Mouse (Mus musculus) limb, embryonic 12.5 days (tissue): ENCODE data around the gene Rnf183. TPM values are rescaled to one million over a fixed set of nuclear protein-coding genes. Genes with fewer than 3 reads are reported as not detected.

Experiments
- ATAC-seq: fragments of 200-750 bp; cut with Nextera tagmentation; 2 replicates; pipeline ENCODE4 v1.8.0; 2017; ENCODE audit warnings: low read depth, moderate TSS enrichment; ENCODE audit not compliant: insufficient number of reproducible peaks, insufficient read depth, low FRiP score, low TSS enrichment
- H3K27ac ChIP-seq: fragments of 300-500 bp; sonication (generic); 2 replicates; pipeline ENCODE4 v1.5.1; 2016; ENCODE audit warnings: mild to moderate bottlenecking, moderate library complexity
- H3K27me3 ChIP-seq: fragments of 300-500 bp; sonication (generic); 2 replicates; pipeline ENCODE4 v1.6.1; 2016; ENCODE audit warnings: mild to moderate bottlenecking, moderate library complexity
- H3K36me3 ChIP-seq: fragments of 300-500 bp; sonication (generic); 2 replicates; pipeline ENCODE4 v1.6.1; 2016; ENCODE audit warnings: mild to moderate bottlenecking, moderate library complexity
- H3K4me1 ChIP-seq: fragments of 300-500 bp; sonication (generic); replicated peaks from 2 replicates; pipeline ENCODE4 v1.6.1; 2016
- H3K4me2 ChIP-seq: fragments of 300-500 bp; sonication (generic); 2 replicates; pipeline ENCODE4 v1.6.1; 2016; ENCODE audit warnings: mild to moderate bottlenecking, moderate library complexity
- H3K4me3 ChIP-seq: fragments of 300-500 bp; sonication (generic); replicated peaks from 2 replicates; pipeline ENCODE4 v1.5.1; 2016; ENCODE audit warnings: mild to moderate bottlenecking
- H3K9ac ChIP-seq: fragments of 300-500 bp; sonication (generic); replicated peaks from 2 replicates; pipeline ENCODE4 v1.6.1; 2016; ENCODE audit warnings: mild to moderate bottlenecking, moderate library complexity
- H3K9me3 ChIP-seq: fragments of 300-500 bp; sonication (generic); 2 replicates; pipeline ENCODE4 v1.6.1; 2016; ENCODE audit warnings: mild to moderate bottlenecking, moderate library complexity
- WGBS: fragments of 180-500 bp; shearing (Covaris S2); methylation state at CpG from one replicate; pipeline ENCODE4 v1.1.7; 2016; 5-methylcytosine and 5-hydroxymethylcytosine counted together
- polyA plus RNA-seq: library from polyadenylated mRNA; unstranded; fragments of >200 nt; fragmentation: Nextera tagmentation; extraction: Ambion mirVana; gene quantifications from 2 replicates; pipeline ENCODE4 v1.2.1, GENCODE M21; 2016

The Rnf183 gene
- polyA plus RNA-seq, 1 experiment from 2014 or later = not detected

GRCm38 (mm10) chr4:62379724-62380381, 55.2 kb downstream of the Rnf183 start:
- H3K9me3 ChIP-seq = no peaks in the 10 kb centered on the region
- H3K9ac ChIP-seq = no peak overlapping the region
- no peaks in the 10 kb centered on the region for H3K27me3 ChIP-seq
- ATAC-seq = no peak
- no peaks in the 10 kb centered on the region; the same call in 1 of the 2 replicates for H3K36me3 ChIP-seq
- no peaks in the 10 kb centered on the region for H3K4me1 ChIP-seq
- no peak overlapping the region for H3K4me3 ChIP-seq
- H3K4me2 ChIP-seq = no peak overlapping the region
- 78% methylated on average over 9 of the region's 9 CpGs for WGBS
- no peak overlapping the region for H3K27ac ChIP-seq

Other genes starting within 250 kb of the Rnf183 start
- gene Zfp37, start 204.2 kb downstream of the Rnf183 start, polyA plus RNA-seq = 15.5 and 21.8 TPM in 2 replicates
- 11.7 and 14.0 TPM in 2 replicates for gene Slc31a2, start 172.7 kb downstream of the Rnf183 start, polyA plus RNA-seq
- 23.2 and 24.6 TPM in 2 replicates for gene Fkbp15, start 74.7 kb downstream of the Rnf183 start, polyA plus RNA-seq
- gene Slc31a1, start 74.5 kb downstream of the Rnf183 start, polyA plus RNA-seq = 42.8 and 48.6 TPM in 2 replicates
- gene Cdc26, start 26.6 kb downstream of the Rnf183 start, polyA plus RNA-seq = 208 and 226 TPM in 2 replicates
- gene Prpf4, start 26.5 kb downstream of the Rnf183 start, polyA plus RNA-seq = 31.8 and 33.3 TPM in 2 replicates
- 9.6 and 11.1 TPM in 2 replicates for gene Wdr31, start 35.6 kb upstream of the Rnf183 start, polyA plus RNA-seq
- 1.1 and 1.5 TPM in 2 replicates for gene Bspry, start 44.8 kb upstream of the Rnf183 start, polyA plus RNA-seq
- 13.2 and 13.4 TPM in 2 replicates for gene Hdhd3, start 68.2 kb upstream of the Rnf183 start, polyA plus RNA-seq
- 75.9 and 80.4 TPM in 2 replicates for gene Alad, start 84.7 kb upstream of the Rnf183 start, polyA plus RNA-seq
- gene Pole3, start 89.8 kb upstream of the Rnf183 start, polyA plus RNA-seq = 95.3 and 96.9 TPM in 2 replicates
- 0.73 and 0.93 TPM in 2 replicates for gene 4933430I17Rik, start 90.1 kb upstream of the Rnf183 start, polyA plus RNA-seq
- gene Rgs3, start 124.6 kb upstream of the Rnf183 start, polyA plus RNA-seq = 38.7 and 43.3 TPM in 2 replicates